Mouse (Mus musculus) B cell, adult 2 months (primary cell): ENCODE results near the gene Sarnp.
A peak's percentile ranks its signal among the peaks of the same experiment; 100 is the strongest.

Experiments used
- DNase-seq, 2 experiments: peaks; one replicate each; pipeline ENCODE4 v3.0.0; 2022

Gene Sarnp

GRCm38 (mm10) chr10:128817033-128817432 lies at the start of gene Sarnp:
Sarnp (plus strand) TSS chr10:128817333.
- DNase-seq: no peak

DNA sequence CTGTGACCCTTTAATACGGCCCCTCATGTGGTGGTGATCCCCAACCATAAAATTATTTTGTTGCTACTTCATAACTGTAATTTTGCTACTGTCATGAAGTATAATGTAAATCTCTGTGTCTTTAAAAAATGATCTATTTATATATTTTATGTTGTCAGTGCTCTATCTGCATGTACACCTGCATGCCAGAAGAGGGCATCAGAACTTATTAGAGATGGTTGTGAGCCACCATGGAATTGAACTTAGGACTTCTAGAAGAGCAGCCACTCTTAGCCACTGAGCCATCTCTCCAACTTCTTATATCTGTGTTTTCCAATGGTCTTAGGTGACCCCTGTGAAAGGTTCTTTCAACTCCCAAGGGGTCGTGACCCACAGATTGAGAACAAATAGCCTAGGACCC lies 44.2 kb upstream of the Sarnp start:
- peak; percentile 18 to 29 for DNase-seq

DNA sequence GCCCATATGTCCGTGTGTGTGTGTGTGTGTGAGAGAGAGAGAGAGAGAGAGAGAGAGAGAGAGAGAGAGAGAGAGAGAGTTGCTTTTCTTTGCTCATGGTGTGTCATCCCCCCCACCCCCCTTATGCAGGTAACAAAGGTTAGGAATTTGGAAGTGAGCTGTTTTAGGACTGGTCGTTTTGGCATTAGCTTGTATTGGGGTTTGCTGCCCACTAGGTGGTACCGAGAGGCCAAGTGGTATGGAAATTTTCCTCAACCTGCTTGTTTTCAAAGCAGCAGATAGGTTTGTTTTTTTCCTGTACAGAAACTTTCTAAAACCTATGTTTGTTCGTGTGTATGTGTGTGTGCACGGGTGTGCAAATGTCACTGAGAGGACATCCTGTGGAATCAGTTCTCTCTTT lies 43.4 kb upstream of the Sarnp start:
- DNase-seq: peak; percentile 16 to 22

DNA sequence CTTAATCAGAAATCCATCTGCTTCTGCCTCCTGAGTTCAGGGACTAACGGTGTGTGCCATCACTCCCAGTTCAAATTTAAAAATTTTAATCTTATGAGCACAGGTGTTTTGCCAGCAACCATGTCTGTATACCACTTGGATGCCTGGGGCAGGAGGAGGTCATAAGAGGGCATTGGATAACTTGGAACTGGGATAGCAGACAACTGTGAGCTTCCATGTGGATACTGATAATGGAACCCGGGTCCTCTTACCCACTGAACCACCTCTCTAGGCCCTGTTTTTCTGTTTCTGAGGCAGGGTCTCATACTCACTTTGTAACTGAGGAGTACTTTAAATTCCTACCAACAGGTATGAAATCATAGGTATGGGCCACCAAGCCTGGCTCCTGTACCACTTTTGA lies 38.7 kb upstream of the Sarnp start:
- no peak for DNase-seq

DNA sequence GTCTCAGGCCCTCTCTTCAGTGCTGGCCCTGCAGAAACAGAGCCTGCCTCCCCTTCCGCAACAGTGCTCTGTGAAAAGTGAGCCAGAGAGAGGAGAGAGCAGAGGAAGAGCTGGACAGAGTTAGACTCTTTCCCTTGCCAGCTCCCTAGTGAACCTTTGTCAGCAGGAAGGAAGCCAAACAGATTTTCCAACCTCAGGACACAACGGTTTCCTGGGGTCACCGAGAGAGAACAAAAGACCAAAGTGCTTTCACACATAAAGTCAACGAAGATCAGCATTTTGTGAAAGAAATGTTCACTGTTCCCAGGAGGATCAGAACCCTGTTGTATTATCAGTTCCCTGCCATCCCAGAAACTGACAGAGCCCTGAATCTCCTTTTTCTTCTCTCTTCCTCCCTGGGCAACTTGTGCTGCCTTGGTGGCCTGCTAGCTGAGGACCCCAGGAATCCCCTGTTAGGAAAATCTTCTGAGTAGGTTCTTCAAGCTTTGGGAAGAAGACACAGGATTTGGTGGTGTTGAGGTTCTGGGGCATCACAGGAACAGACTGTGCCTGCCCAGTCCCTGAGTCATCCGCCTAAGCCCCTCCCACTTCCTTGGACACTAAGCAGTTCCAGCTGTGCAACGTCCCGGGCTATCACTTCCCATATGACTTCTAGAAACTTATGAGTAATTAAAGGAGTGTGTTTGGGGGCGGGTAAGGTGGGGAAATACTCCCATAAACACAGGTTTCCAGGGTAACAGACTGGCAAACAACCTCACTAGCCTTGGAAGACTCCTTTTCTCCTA lies 37.9 kb upstream of the Sarnp start:
- DNase-seq: peak; percentile 10 to 16

DNA sequence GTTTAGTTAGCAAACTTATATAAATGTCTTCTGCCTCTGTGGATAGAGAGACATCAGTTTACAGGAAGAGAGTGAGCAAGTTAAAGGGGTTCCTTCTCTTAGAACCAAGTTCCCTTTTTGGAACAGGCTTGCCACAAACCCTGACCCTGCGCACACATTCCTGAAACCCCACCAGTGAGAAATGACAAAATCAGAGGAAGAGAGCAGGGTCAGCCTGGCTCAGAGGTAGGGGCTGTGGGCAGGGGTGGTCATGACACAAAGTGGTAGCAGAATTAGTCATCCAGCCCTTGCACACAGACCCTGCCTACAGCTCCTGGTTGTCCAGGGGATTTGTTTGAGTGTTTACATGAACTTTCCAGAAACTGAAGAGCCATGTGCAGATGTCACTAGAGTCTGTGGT lies 36.9 kb upstream of the Sarnp start:
- DNase-seq: no peak

- DNase-seq: no peak
Measured at GRCm38 (mm10) chr10:128790398-128791124, 26.6 kb upstream of the Sarnp start, which contains the start of gene Mmp19. Mmp19 (plus strand) TSS chr10:128790910.

GRCm38 (mm10) chr10:128792041-128792440 lies 25.1 kb upstream of the Sarnp start:
- no peak for DNase-seq

GRCm38 (mm10) chr10:128793258-128793657 lies 23.9 kb upstream of the Sarnp start:
- DNase-seq: no peak

GRCm38 (mm10) chr10:128794391-128794790 lies 22.7 kb upstream of the Sarnp start:
- no peak for DNase-seq

- no peak for DNase-seq
Measured at GRCm38 (mm10) chr10:128795581-128795980, 21.6 kb upstream of the Sarnp start.

GRCm38 (mm10) chr10:128798676-128799075 lies 18.5 kb upstream of the Sarnp start:
- DNase-seq: no peak

- no peak for DNase-seq
Measured at GRCm38 (mm10) chr10:128801981-128802495, 15.1 kb upstream of the Sarnp start.

DNA sequence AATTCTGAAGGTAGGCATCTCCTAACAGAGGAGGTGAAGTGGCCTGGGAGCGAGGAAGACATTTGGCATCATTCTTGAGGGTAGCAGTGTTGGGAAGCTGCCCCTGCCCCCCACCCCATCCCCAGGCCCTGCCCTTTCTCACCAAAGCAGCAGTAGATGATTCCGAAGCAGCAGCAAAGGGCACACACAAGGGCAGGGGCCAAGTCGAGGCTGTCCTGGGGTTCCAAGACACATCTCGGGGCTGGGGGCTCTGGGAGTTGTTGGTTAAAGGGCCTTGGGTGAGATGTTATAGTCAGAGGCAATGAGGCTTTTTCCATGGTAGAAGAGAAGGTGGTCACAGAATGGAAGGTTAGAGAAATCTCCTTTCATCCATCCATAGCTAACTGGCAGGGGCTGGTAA lies 14.2 kb upstream of the Sarnp start:
- no peak for DNase-seq

- no peak for DNase-seq
Measured at GRCm38 (mm10) chr10:128803361-128803760, 13.8 kb upstream of the Sarnp start.

- DNase-seq: no peak
Measured at GRCm38 (mm10) chr10:128803771-128804270, 13.3 kb upstream of the Sarnp start, which contains the start of gene Dnajc14. Dnajc14 (plus strand) TSS chr10:128804062.

DNA sequence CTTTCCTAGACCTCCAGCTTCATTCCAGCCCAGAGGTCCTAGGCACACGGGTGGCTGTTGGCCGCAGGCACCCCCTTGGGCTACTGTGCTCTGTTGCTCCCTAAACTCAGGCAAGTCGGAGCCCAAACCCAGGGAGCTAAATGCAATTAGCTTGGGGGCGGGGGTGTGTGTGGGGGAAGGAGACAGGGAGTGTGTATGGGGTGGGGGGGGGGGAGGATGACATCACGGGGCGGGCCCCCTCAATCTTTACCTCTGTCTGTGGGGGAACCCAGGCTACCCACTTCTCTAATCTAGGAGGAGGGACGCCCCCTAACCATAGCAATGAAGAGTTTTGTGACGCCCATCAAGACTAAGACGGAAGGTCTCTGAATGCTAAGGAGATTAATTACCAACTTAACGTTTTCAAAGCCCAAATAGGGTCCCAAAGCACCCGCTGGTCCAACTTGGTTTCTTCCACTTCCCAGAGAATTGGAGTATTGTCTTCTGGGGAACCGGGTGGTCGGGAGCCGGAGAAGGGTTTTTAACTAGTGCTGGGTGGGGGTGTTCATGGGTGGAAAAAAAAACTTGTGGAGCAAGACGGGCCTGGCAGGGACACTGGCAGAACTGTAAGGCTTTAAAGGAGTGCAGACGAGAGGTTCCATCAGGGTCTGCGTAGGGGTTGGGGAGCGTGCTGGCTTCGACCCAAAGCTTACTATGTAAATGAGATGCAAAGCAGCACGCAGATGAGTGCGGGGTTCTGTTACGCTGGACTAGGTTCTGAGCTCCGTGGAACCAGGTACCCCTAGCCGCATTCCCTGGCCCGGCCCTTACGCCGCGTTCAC lies 12.7 kb upstream of the Sarnp start, which contains the start of gene Tmem198b:
Gene Tmem198b (minus strand): TSS at position 100 of the 821 bp plus-strand sequence.
- DNase-seq: peak; percentile 75 to 77

DNA sequence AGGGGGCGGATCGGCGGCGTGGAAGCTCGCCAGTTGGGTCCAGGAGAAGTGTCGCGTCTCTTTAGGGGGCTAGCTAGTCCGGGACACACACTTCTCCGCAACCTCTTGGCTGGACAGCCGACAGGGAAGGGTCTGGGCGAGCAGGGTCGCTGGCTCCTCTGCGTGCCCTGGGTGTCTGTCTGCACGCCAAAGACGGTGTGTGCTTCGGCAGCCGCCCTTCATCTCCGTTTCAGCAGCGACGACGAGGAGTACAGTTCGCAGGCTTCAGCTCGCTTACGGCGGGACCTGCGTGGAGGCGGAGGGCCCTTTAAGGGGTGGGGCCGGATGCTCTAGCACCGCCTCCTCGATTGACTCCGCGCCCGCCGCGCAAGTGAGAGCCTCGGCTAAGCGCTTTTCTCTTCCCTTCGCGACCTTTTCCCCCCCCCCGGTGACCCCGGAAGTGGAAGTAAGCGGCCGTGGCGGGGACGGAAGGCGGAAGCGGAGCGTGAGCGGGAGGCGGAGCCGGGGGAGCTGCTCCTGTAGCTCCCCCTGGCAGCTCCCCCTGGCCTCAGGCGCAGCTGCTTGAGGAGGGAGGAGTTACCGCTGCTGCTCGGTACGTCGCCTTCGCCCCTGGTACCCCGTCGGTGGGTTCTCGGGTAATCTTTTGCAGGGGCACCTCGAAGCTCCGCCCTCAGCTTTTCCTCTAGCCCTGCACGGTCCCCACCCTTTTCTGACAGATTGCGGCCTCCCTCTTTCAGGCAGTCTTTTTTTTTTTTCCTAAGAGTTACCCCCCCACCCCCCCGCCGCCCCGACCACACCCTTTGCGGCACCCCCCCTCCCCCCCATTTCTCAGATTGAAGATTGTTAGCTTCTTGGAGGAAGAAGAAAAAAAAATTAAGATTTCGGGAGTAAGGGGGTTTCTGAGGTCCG lies 11.8 kb upstream of the Sarnp start:
- DNase-seq: peak; percentile 95 to 96

- DNase-seq: no peak
Measured at GRCm38 (mm10) chr10:128806086-128806485, 11.0 kb upstream of the Sarnp start.

DNA sequence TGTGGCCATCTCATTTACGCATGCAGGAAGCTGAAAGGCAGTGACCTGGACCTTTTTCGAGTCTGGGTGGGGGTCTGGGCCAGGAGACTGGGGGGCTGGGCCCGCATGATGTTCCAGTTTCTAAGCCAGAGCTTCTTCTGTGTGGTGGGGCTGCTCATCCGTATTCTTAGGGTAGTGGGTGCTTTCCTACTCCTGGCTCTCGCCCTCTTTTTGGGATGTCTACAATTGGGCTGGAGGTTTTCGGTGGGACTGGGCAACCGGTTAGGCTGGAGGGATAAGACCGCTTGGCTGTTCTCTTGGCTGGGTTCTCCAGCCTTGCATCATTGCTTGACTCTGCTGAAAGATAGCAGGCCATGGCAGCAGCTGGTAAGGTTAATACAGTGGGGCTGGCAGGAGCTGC lies 10.1 kb upstream of the Sarnp start:
- no peak for DNase-seq

DNA sequence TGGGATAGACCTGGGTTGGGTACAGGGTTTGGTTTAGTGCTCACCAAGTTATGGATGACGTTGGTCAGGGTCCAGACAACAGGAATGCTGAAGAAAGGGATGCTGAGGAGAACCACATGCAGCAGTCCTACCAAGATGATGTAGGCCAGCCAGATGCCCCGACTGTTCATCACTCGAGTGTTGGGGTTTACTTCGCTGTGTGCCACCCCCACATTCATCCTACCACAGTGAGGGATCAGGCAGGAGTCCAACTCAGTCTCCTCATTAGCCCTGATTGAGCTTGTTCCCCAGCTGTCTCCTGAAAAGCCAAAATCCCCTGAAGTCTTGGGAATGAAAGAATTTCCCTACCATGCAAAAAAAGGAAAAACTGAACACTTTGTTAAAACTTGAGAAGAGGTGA lies 3.1 kb downstream of the Sarnp start:
- DNase-seq: no peak
